Mouse (Mus musculus) CH12.LX (cell line): ENCODE measurements around the gene Gm10912. TPM values are rescaled to one million over a fixed set of nuclear protein-coding genes. Genes with fewer than 3 reads are reported as not detected.

Experiments used
- DNase-seq: peaks from one replicate; pipeline ENCODE4 v3.0.0-alpha.2; 2013; ENCODE audit errors: extremely low read depth
- H3K27ac ChIP-seq: 2 replicates; pipeline ENCODE4 v1.5.1; 2012; ENCODE audit warnings: low read depth, mild to moderate bottlenecking, control low read depth, moderate library complexity; ENCODE audit not compliant: insufficient read depth
- H3K27me3 ChIP-seq: replicated peaks from 2 replicates; pipeline ENCODE3; 2012; ENCODE audit warnings: inconsistent platforms
- H3K36me3 ChIP-seq, 2 experiments: replicated peaks in 1 of 2; 2 replicates each; pipeline versions ENCODE3 to v1.6.1; 2012; ENCODE audit warnings: inconsistent platforms in 1 of 2, low read length in 1 of 2, mild to moderate bottlenecking in 1 of 2, mixed read lengths in 1 of 2, moderate library complexity in 1 of 2; ENCODE audit not compliant: control insufficient read depth in 1 of 2, insufficient read depth in 1 of 2
- H3K4me1 ChIP-seq, 2 experiments: 2 replicates each; pipeline ENCODE4 v1.6.1; 2012; ENCODE audit warnings: inconsistent platforms in 1 of 2, moderate library complexity in 1 of 2; ENCODE audit not compliant: insufficient read depth in 2 of 2, control insufficient read depth in 1 of 2
- H3K4me2 ChIP-seq: 2 replicates; pipeline ENCODE4 v1.6.1; 2012; ENCODE audit warnings: low read depth, mild to moderate bottlenecking, control low read depth; ENCODE audit not compliant: poor library complexity, insufficient read depth, severe bottlenecking
- H3K4me3 ChIP-seq, 3 experiments: fragments of 150-350 bp in 1 of 3; sonication (generic) in 1 of 3; replicated peaks in 1 of 3; 2 replicates each; pipeline versions ENCODE3 to v1.5.1; 2011 to 2012; ENCODE audit warnings: low read depth in 2 of 3, low read length in 2 of 3, mild to moderate bottlenecking in 2 of 3, moderate library complexity in 2 of 3, control low read depth in 1 of 3, improper control_type of control experiment in 1 of 3, inconsistent platforms in 1 of 3, mixed read lengths in 1 of 3; ENCODE audit not compliant: poor library complexity in 1 of 3
- H3K79me2 ChIP-seq: replicated peaks from 2 replicates; pipeline ENCODE4 v1.6.1; 2012; ENCODE audit warnings: mild to moderate bottlenecking, moderate library complexity; ENCODE audit not compliant: control insufficient read depth, poor library complexity, insufficient read depth, severe bottlenecking; ENCODE audit errors: extremely low read depth
- H3K9ac ChIP-seq: 2 replicates; pipeline ENCODE4 v1.6.1; 2012; ENCODE audit warnings: low read depth, mild to moderate bottlenecking, control low read depth, moderate library complexity; ENCODE audit not compliant: insufficient read depth
- H3K9me3 ChIP-seq: replicated peaks from 2 replicates; pipeline ENCODE3; 2012; ENCODE audit warnings: low read length, inconsistent platforms, mixed read lengths
- BHLHE40 ChIP-seq: IDR thresholded peaks from 2 replicates; pipeline ENCODE4 v1.6.1; 2011; ENCODE audit warnings: mild to moderate bottlenecking, low read depth, low read length, improper control_type of control experiment
- CHD1 ChIP-seq: IDR thresholded peaks from 2 replicates; pipeline ENCODE4 v1.6.1; 2012; ENCODE audit warnings: low read depth, low read length, improper control_type of control experiment, inconsistent platforms
- CTCF ChIP-seq, 2 experiments: IDR thresholded peaks in 1 of 2; conservative IDR thresholded peaks in 1 of 2; 2 replicates each; pipeline ENCODE4 v1.5.1; 2011 to 2012; ENCODE audit warnings: low read depth in 2 of 2, low read length in 2 of 2, improper control_type of control experiment in 1 of 2, inconsistent platforms in 1 of 2, mild to moderate bottlenecking in 1 of 2, moderate library complexity in 1 of 2
- E2F4 ChIP-seq: IDR thresholded peaks from 2 replicates; pipeline ENCODE4 v1.6.1; 2011; ENCODE audit warnings: low read depth, low read length, improper control_type of control experiment; ENCODE audit not compliant: insufficient replicate concordance
- ELF1 ChIP-seq: IDR thresholded peaks from 2 replicates; pipeline ENCODE4 v1.6.1; 2014; ENCODE audit warnings: low read depth, mild to moderate bottlenecking, inconsistent platforms, low read length, improper control_type of control experiment
- ETS1 ChIP-seq: conservative IDR thresholded peaks from 2 replicates; pipeline ENCODE4 v1.6.1; 2012; ENCODE audit warnings: low read depth, mild to moderate bottlenecking, inconsistent platforms, low read length, improper control_type of control experiment, moderate library complexity
- JUN ChIP-seq: IDR thresholded peaks from 2 replicates; pipeline ENCODE4 v1.6.1; 2011; ENCODE audit warnings: low read depth, mild to moderate bottlenecking, low read length, improper control_type of control experiment, moderate library complexity; ENCODE audit not compliant: insufficient read depth
- JUND ChIP-seq: conservative IDR thresholded peaks from 2 replicates; pipeline ENCODE4 v1.6.1; 2011; ENCODE audit warnings: low read depth, low read length, improper control_type of control experiment
- MAZ ChIP-seq: IDR thresholded peaks from 2 replicates; pipeline ENCODE4 v1.6.1; 2012; ENCODE audit warnings: low read depth, mild to moderate bottlenecking, inconsistent platforms, low read length, improper control_type of control experiment, moderate library complexity
- MEF2A ChIP-seq: IDR thresholded peaks from 2 replicates; pipeline ENCODE4 v1.6.1; 2014; ENCODE audit warnings: low read depth, mild to moderate bottlenecking, inconsistent platforms, low read length, improper control_type of control experiment, borderline replicate concordance
- MXI1 ChIP-seq: IDR thresholded peaks from 2 replicates; pipeline ENCODE4 v1.6.1; 2011; ENCODE audit warnings: mild to moderate bottlenecking, low read depth, low read length, improper control_type of control experiment
- MYC ChIP-seq: IDR thresholded peaks from 2 replicates; pipeline ENCODE4 v1.6.1; 2011; ENCODE audit warnings: low read depth, mild to moderate bottlenecking, improper control_type of control experiment, low read length
- NELFE ChIP-seq: IDR thresholded peaks from 2 replicates; pipeline ENCODE4 v1.6.1; 2011; ENCODE audit warnings: low read depth, low read length, improper control_type of control experiment
- NRF1 ChIP-seq: IDR thresholded peaks from 2 replicates; pipeline ENCODE4 v1.6.1; 2014; ENCODE audit warnings: low read depth, mild to moderate bottlenecking, inconsistent platforms, low read length, improper control_type of control experiment, moderate library complexity
- POLR2A ChIP-seq: IDR thresholded peaks from 2 replicates; pipeline ENCODE4 v1.6.1; 2011; ENCODE audit warnings: low read depth, mild to moderate bottlenecking, improper control_type of control experiment, low read length
- POLR2AphosphoS2 ChIP-seq: IDR thresholded peaks from 2 replicates; pipeline ENCODE4 v1.6.1; 2011; ENCODE audit warnings: low read depth, low read length, improper control_type of control experiment
- RAD21 ChIP-seq: IDR thresholded peaks from 2 replicates; pipeline ENCODE4 v1.6.1; 2011; ENCODE audit warnings: low read depth, mild to moderate bottlenecking, low read length, improper control_type of control experiment, moderate library complexity
- SIN3A ChIP-seq: IDR thresholded peaks from 2 replicates; pipeline ENCODE4 v1.6.1; 2012; ENCODE audit warnings: low read length, improper control_type of control experiment, inconsistent platforms
- TCF12 ChIP-seq: IDR thresholded peaks from 2 replicates; pipeline ENCODE4 v1.6.1; 2014; ENCODE audit warnings: low read depth, mild to moderate bottlenecking, inconsistent platforms, low read length, improper control_type of control experiment
- ZC3H11A ChIP-seq: IDR thresholded peaks from 2 replicates; pipeline ENCODE4 v1.6.1; 2012; ENCODE audit warnings: low read depth, mild to moderate bottlenecking, inconsistent platforms, low read length, improper control_type of control experiment
- ZKSCAN1 ChIP-seq: IDR thresholded peaks from 2 replicates; pipeline ENCODE4 v1.6.1; 2012; ENCODE audit warnings: low read depth, inconsistent platforms, low read length, improper control_type of control experiment, borderline replicate concordance
- ZMIZ1 ChIP-seq: IDR thresholded peaks from 2 replicates; pipeline ENCODE4 v1.6.1; 2012; ENCODE audit warnings: low read depth, mild to moderate bottlenecking, inconsistent platforms, low read length, improper control_type of control experiment
- dilution Hi-C: fragments of 300-500 bp; cut with MboI; formaldehyde crosslinking; loops from 2 replicates; pipeline ENCODE4 v1.14.3; 2020; ENCODE audit warnings: low sequenced_read_pairs; ENCODE audit not compliant: extremely low pct_unique_long_range_greater_than_20kb, extremely low pct_ligation_motif_present
- in situ Hi-C: fragments of 300-500 bp; cut with MboI; formaldehyde crosslinking; loops from 3 replicates; pipeline ENCODE4 v1.14.3; 2019; ENCODE audit warnings: low sequenced_read_pairs, low pct_ligation_motif_present, low pct_unique_long_range_greater_than_20kb, mixed read lengths
- polyA plus RNA-seq: library from polyadenylated mRNA; unstranded; fragments of >175 nt; gene quantifications from 2 replicates; pipeline ENCODE4 v1.2.1, GENCODE M21; 2012; ENCODE audit warnings: low read depth; ENCODE audit not compliant: insufficient read length
- total RNA-seq, 2 experiments: library from RNA; depleted of rRNA; stranded (reverse); fragments of 300-350 nt in 1 of 2; fragments of >200 nt in 1 of 2; gene quantifications; 2 replicates each; pipeline ENCODE4 v1.2.3; 2012 to 2014

Gm10912 gene
- total and polyA plus RNA-seq, 3 experiments = not detected

DNA sequence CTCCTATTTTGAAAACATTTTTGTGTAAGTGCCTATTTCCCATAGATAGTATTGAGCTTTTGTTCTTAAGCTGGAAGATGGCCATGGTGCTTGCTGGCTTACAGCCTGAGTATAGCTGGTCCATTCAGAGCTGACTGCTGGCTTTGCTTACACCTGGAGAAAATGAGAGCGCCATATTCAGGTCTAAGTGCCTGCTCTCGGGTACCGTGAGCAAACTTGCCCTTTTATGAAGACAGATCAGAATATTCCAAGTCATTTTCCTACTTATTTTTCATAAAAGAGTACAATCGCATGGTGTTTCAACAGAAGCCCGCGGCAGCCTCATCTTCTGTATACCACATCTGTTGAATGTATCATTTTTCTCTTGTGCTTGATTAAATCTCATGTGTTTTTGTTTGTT, 4.6 kb upstream of the Gm10912 start:
- Histone ChIP-seq H3K4me1 (no peaks in the 10 kb centered on the region), H3K4me3 (no peak overlapping the region), H3K36me3 (peaks cover 14 to 38% of the 10 kb centered on the region in 2 experiments), H3K27me3 (no peaks in the 10 kb centered on the region), H3K27ac (no peak overlapping the region), H3K9me3 (no peaks in the 10 kb centered on the region)
- in situ Hi-C loops (no loop called here), dilution Hi-C loops (no loop called here)
- no peak for DNase-seq
- TF ChIP-seq RAD21 = no peak
- no peak for TF ChIP-seq CTCF (conservative IDR thresholded peaks at IDR 0.05 in 1 of 2, IDR thresholded peaks at IDR 0.05 in 1 of 2; ENCODE audit: low read depth in 2 of 2, low read length in 2 of 2)
- TF ChIP-seq JUN = no peak
- no peak for TF ChIP-seq BHLHE40
- TF ChIP-seq TCF12 = no peak
- TF ChIP-seq CHD1 = no peak
- TF ChIP-seq, all 38 proteins: peak for 0
- Histone ChIP-seq H3K4me2 (no peak overlapping the region), H3K9ac (no peak overlapping the region), H3K79me2 (no peaks in the 10 kb centered on the region)

DNA sequence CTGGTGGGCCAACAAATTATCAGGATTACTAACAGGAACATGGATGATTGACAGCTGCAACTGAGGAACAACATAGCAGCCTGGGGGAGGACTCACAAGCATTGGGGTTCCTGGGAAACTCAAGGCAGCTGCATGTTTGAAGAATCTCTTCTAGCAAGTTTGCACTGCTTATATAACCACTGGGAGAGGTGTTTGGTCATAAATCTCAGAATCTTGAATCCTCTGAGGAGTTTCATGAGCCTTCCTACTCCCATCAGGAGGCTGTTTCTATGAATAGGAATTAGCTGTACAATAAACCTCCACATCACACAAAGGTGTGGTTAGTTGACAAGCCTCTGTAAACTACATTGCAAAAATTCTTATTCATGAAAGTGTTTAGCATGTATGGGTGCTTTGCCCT, 3.0 kb upstream of the Gm10912 start:
- H3K9ac ChIP-seq = no peak overlapping the region
- in situ Hi-C loops (no loop called here), dilution Hi-C loops (no loop called here)
- no peaks in the 10 kb centered on the region for H3K27me3 ChIP-seq
- no peaks in the 10 kb centered on the region for H3K4me1 ChIP-seq
- H3K9me3 ChIP-seq = no peaks in the 10 kb centered on the region
- no peak overlapping the region for H3K4me3 ChIP-seq
- H3K36me3 ChIP-seq = peaks cover 14 to 35% of the 10 kb centered on the region in 2 experiments
- no peak overlapping the region for H3K4me2 ChIP-seq
- no peak for TF ChIP-seq JUND
- TF ChIP-seq BHLHE40 = no peak
- no peak for TF ChIP-seq MAZ
- TF ChIP-seq TCF12 = no peak
- no peak for TF ChIP-seq E2F4
- no peak for TF ChIP-seq ZMIZ1
- no peak for TF ChIP-seq ZC3H11A
- H3K27ac ChIP-seq = no peak overlapping the region
- no peaks in the 10 kb centered on the region for H3K79me2 ChIP-seq
- no peak for DNase-seq

DNA sequence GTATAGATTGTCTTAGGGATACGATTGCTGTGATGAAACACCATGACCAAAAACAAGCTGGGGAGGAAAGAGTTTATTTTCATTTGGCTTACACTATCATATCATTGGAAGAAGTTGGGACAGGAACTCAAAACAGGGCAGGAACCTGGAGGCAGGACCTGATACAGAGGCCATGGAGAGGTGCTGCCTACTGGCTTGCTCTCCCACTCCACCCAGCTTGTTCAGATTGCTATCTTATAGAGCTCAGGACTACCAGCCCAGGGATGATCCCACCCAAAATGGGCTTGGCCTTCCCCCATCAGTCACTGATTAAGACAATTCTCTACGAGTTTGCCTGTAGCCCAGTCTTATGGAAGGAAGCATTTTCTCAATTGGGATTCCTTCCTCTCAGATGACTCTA, 1.5 kb upstream of the Gm10912 start:
- H3K9ac ChIP-seq = no peak overlapping the region
- no peaks in the 10 kb centered on the region for H3K79me2 ChIP-seq
- no peak for DNase-seq
- dilution Hi-C loops = no loop called here
- no peak overlapping the region for H3K27ac ChIP-seq
- TF ChIP-seq NRF1 (no peak), MYC (no peak), NELFE (no peak), JUN (no peak), POLR2AphosphoS2 (no peak), E2F4 (no peak), ELF1 (no peak), JUND (no peak), ETS1 (no peak), ZKSCAN1 (no peak), SIN3A (no peak), POLR2A (no peak), MEF2A (no peak), MXI1 (no peak), CTCF (conservative IDR thresholded peaks at IDR 0.05 in 1 of 2, IDR thresholded peaks at IDR 0.05 in 1 of 2; ENCODE audit: low read depth in 2 of 2, low read length in 2 of 2) (no peak)
- peaks cover 7 to 26% of the 10 kb centered on the region in 2 experiments for H3K36me3 ChIP-seq
- H3K4me3 ChIP-seq = no peak overlapping the region
- in situ Hi-C loops = no loop called here
- no peaks in the 10 kb centered on the region for H3K27me3 ChIP-seq
- H3K4me1 ChIP-seq = no peaks in the 10 kb centered on the region
- H3K9me3 ChIP-seq = no peaks in the 10 kb centered on the region
- H3K4me2 ChIP-seq = no peak overlapping the region
